Mouse (Mus musculus) CH12.LX (cell line): ENCODE measurements around the gene Fam172a.

Experiments used
- CTCF ChIP-seq, 2 experiments: IDR thresholded peaks in 1 of 2; conservative IDR thresholded peaks in 1 of 2; 2 replicates each; pipeline ENCODE4 v1.5.1; 2011 to 2012; ENCODE audit warnings: low read depth in 2 of 2, low read length in 2 of 2, improper control_type of control experiment in 1 of 2, inconsistent platforms in 1 of 2, mild to moderate bottlenecking in 1 of 2, moderate library complexity in 1 of 2
- UBTF ChIP-seq: IDR thresholded peaks from 2 replicates; pipeline ENCODE4 v1.6.1; 2012; ENCODE audit warnings: low read depth, mild to moderate bottlenecking, inconsistent platforms, low read length, improper control_type of control experiment, moderate library complexity

- TF ChIP-seq CTCF (conservative IDR thresholded peaks at IDR 0.05 in 1 of 2, IDR thresholded peaks at IDR 0.05 in 1 of 2; ENCODE audit: low read depth in 2 of 2, low read length in 2 of 2) (peak in 1 of 2 experiments; percentile 14; a peak in 2 of 4 replicates), UBTF (no peak)
These were observed 392.5 kb downstream of the Fam172a start for GRCm38 (mm10) chr13:78094352-78094751.
